Comparison of ENCODE assay signal across 7 mouse cellular contexts in the genomic region with DNA sequence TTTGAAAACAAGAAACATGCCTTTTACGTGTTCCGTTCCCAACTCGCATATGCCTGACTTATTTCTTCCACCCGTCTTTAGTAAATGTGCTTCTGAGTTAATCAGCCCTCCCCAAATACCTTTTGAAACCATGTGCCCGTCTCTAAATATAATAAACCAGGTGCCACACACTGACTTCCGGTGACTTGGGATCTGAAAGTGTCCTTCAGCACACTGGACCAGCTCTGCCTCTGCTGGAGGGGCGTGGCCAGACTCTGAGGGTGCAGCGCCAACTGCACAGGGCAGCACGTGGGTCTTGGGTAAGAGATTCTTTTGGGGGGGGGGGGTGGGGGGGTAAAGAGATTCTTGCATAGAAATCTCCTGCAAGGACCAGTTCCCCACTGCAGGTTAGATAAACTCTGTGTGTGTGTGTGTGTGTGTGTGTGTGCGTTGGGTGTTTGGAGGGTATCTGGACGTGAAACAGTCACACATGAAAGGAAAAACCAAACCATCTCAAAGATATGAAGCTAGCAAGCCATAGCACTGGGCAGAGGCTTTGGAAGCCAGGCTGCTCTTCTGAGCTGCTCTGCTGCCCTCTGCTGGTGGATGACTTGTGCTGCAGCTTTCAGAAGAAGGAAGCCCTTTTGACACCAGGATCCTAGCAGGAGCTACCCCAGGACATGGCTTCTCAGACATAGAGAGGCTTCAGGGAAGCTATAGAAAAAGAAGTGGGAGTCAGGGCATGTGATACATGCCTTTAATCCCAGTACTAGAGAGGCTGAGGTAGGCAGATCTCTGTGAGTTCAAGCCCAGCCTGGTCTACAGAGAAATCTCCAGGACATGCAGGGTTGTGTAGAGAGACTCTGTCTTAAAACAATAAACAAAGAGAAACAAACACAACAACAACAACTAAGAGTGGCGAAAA. TPM values are rescaled to one million over a fixed set of nuclear protein-coding genes. Genes with fewer than 3 reads are reported as not detected.
DNase-seq lines count a peak whose midpoint lies in the region; ATAC-seq lines count a peak whose summit lies in the region.

No protein-coding gene starts in this region.

- no peak overlapping the region for H3K9ac ChIP-seq in intestine, embryonic 15.5 days
- H3K9ac ChIP-seq in midbrain, embryonic 11.5 days (ENCODE audit: low read length): no peak overlapping the region

- no peaks in the 10 kb centered on the region for H3K9me3 ChIP-seq in intestine, embryonic 15.5 days
- no peaks in the 10 kb centered on the region for H3K9me3 ChIP-seq in midbrain, embryonic 11.5 days (ENCODE audit: control insufficient read depth, low read length)

- peak overlapping the region; percentile 38 for H3K4me2 ChIP-seq in intestine, embryonic 15.5 days (replicated peaks)
- no peak overlapping the region for H3K4me2 ChIP-seq in midbrain, embryonic 11.5 days

- peak; percentile 69 for DNase-seq in adrenal gland, adult 8-10 months
- DNase-seq in embryo, embryonic 10.5 days (ENCODE audit: low spot score): peak; percentile 96
- DNase-seq in gastrocnemius, postnatal 36 days: peak; percentile 58 to 69
- peak; percentile 85 for DNase-seq in left cerebral cortex, postnatal 4 days
- DNase-seq in midbrain, embryonic 11.5 days (ENCODE audit: low spot score, missing footprints): peak; percentile 97
- peak; percentile 87 for DNase-seq in right cerebral cortex, postnatal 4 days

- H3K27me3 ChIP-seq in intestine, embryonic 15.5 days (replicated peaks): no peaks in the 10 kb centered on the region
- no peaks in the 10 kb centered on the region for H3K27me3 ChIP-seq in midbrain, embryonic 11.5 days (ENCODE audit: control insufficient read depth, insufficient read depth, low read length)

- H3K4me3 ChIP-seq in intestine, embryonic 15.5 days (replicated peaks): no peak overlapping the region
- H3K4me3 ChIP-seq in midbrain, embryonic 11.5 days (ENCODE audit: low read depth, low read length): no peak overlapping the region

- no peaks in the 10 kb centered on the region for H3K36me3 ChIP-seq in intestine, embryonic 15.5 days
- H3K36me3 ChIP-seq in midbrain, embryonic 11.5 days (ENCODE audit: control insufficient read depth, insufficient read depth, low read length): no peaks in the 10 kb centered on the region

- intact Hi-C loops in gastrocnemius, postnatal 36 days (cut with DNase I): loop anchor here (10.0 kb wide), 1 partner anchor 799 kb away; no protein-coding TSS in a partner anchor
- intact Hi-C loops in left cerebral cortex, postnatal 4 days (cut with DNase I): loop anchor here (10.0 kb wide), 1 partner anchor 819 kb away; no protein-coding TSS in a partner anchor

- peaks cover 8% of the 10 kb centered on the region; the same call in 1 of the 2 replicates for H3K4me1 ChIP-seq in intestine, embryonic 15.5 days (replicated peaks)
- peaks cover 9% of the 10 kb centered on the region for H3K4me1 ChIP-seq in midbrain, embryonic 11.5 days (ENCODE audit: control insufficient read depth, insufficient read depth, low read length)

- WGBS in intestine, embryonic 15.5 days: 34% methylated on average over 12 of the region's 12 CpGs
- WGBS in midbrain, embryonic 11.5 days: 48% methylated on average over 12 of the region's 12 CpGs

- ATAC-seq in intestine, embryonic 15.5 days: peak; percentile 81
- ATAC-seq in midbrain, embryonic 11.5 days (ENCODE audit: low FRiP score): peak; percentile 61

- 0 out of 2 replicates have a peak overlapping the region, but pooled peaks have one; percentile 22 for H3K27ac ChIP-seq in intestine, embryonic 15.5 days
- no peak overlapping the region for H3K27ac ChIP-seq in midbrain, embryonic 11.5 days (ENCODE audit: low read depth, low read length)

RNA-seq across cellular contexts. Expression of a gene that starts 26.5 kb away (rescaled TPM):
- 100 to 1,000 TPM in 3 of 4 experiments, 10 to 100 TPM in 1; 81.4 to 148 (median 128) TPM for total RNA-seq in adrenal gland, adult 8-10 months (2022)
- 10 to 100 TPM; 73.0 to 80.6 TPM for total RNA-seq in gastrocnemius, postnatal 36 days (2021)
- 101 and 111 TPM in 2 replicates for polyA plus RNA-seq in intestine, embryonic 15.5 days (2015; fragmentation: Nextera tagmentation; extraction: Ambion mirVana)
- 10 to 100 TPM; 39.5 to 40.2 TPM for total RNA-seq in left cerebral cortex, postnatal 4 days (2021)
- 17.1 and 18.7 TPM in 2 replicates for polyA plus RNA-seq in midbrain, embryonic 11.5 days (2014; fragmentation: Nextera tagmentation; extraction: Ambion mirVana)

RNA-seq across cellular contexts. Expression of a gene that starts 35.5 kb away (rescaled TPM):
- total RNA-seq in adrenal gland, adult 8-10 months (2022): 10 to 100 TPM; 35.2 to 38.8 (median 36.3) TPM
- total RNA-seq in gastrocnemius, postnatal 36 days (2021): 10 to 100 TPM; 10.3 to 10.7 TPM
- 4.6 and 4.7 TPM in 2 replicates for polyA plus RNA-seq in intestine, embryonic 15.5 days (2015; fragmentation: Nextera tagmentation; extraction: Ambion mirVana)
- total RNA-seq in left cerebral cortex, postnatal 4 days (2021): 10 to 100 TPM; 28.0 to 28.5 TPM
- polyA plus RNA-seq in midbrain, embryonic 11.5 days (2014; fragmentation: Nextera tagmentation; extraction: Ambion mirVana): 5.7 and 6.6 TPM in 2 replicates
